Comparison of ENCODE assay signal across 12 mouse cellular contexts in genomic region chr10:60801168-60801897, GRCm38 (mm10). TPM values are rescaled to one million over a fixed set of nuclear protein-coding genes. Genes with fewer than 3 reads are reported as not detected.
A peak's percentile ranks its signal among the peaks of the same experiment; 100 is the strongest.
DNase-seq lines count a peak whose midpoint lies in the region; ATAC-seq and TF ChIP-seq lines count a peak whose summit lies in the region.
"Had no signal": no experiment of that assay in that cellular context is flagged by ENCODE, and none has a peak within 500 bp of the region (broad histone marks: within the 10 kb centered on the region; RNA-seq: fewer than 3 reads in every experiment).

No protein-coding gene starts in this region.

- 31% methylated on average over 11 of the region's 11 CpGs for WGBS in heart, embryonic 12.5 days
- 35% methylated on average over 11 of the region's 11 CpGs for WGBS in lung, embryonic 14.5 days
- WGBS in lung, adult 2 months: 28% methylated on average over 11 of the region's 11 CpGs
- 26% methylated on average over 11 of the region's 11 CpGs for WGBS in heart, embryonic 16.5 days
- WGBS in stomach, postnatal 0 days: 36% methylated on average over 11 of the region's 11 CpGs

- no peaks in the 10 kb centered on the region for H3K9me3 ChIP-seq in heart, embryonic 12.5 days (replicated peaks)
- no peaks in the 10 kb centered on the region for H3K9me3 ChIP-seq in lung, embryonic 14.5 days (ENCODE audit: low read depth, low read length)
- H3K9me3 ChIP-seq in heart, embryonic 16.5 days (replicated peaks; ENCODE audit: control insufficient read depth, low read length): no peaks in the 10 kb centered on the region
- H3K9me3 ChIP-seq in stomach, postnatal 0 days (ENCODE audit: control insufficient read depth, low read length): no peaks in the 10 kb centered on the region
- H3K9me3 ChIP-seq: limb, embryonic 12.5 days had no signal

- DNase-seq in heart, adult 8-10 months (ENCODE audit: low spot score): no peak
- no peak for DNase-seq in lung, embryonic 14.5 days
- DNase-seq in lung, adult 2 months: no peak
- no peak for DNase-seq in stomach, postnatal 0 days (ENCODE audit: low spot score)
- DNase-seq in natural killer cell, adult 2 months (ENCODE audit: low spot score in 2 of 2): no peak
- DNase-seq: adrenal gland, adult 2 months; cerebellum, adult 2 months; right cerebral cortex, postnatal 25 days had no signal

- no peak for ATAC-seq in heart, embryonic 12.5 days (ENCODE audit: insufficient number of reproducible peaks, low FRiP score)
- no peak for ATAC-seq in lung, embryonic 14.5 days (ENCODE audit: insufficient read depth)
- no peak for ATAC-seq in heart, embryonic 16.5 days (replicated peaks; ENCODE audit: extremely low read depth, insufficient read depth, low FRiP score)
- ATAC-seq in stomach, postnatal 0 days (ENCODE audit: low FRiP score, low TSS enrichment): no peak
- ATAC-seq: intestine, embryonic 16.5 days had no signal

- H3K27ac ChIP-seq in heart, embryonic 12.5 days (ENCODE audit: poor library complexity, severe bottlenecking): peak overlapping the region; percentile 53
- no peak overlapping the region for H3K27ac ChIP-seq in lung, embryonic 14.5 days (ENCODE audit: low read depth)
- H3K27ac ChIP-seq in heart, embryonic 16.5 days (ENCODE audit: low read length): peak overlapping the region; percentile 64
- 0 out of 2 replicates have a peak overlapping the region, but pooled peaks have one; percentile 13 for H3K27ac ChIP-seq in stomach, postnatal 0 days (replicated peaks)

- peak overlapping the region; percentile 12 for H3K4me2 ChIP-seq in heart, embryonic 12.5 days
- H3K4me2 ChIP-seq in lung, embryonic 14.5 days: 0 out of 2 replicates have a peak overlapping the region, but pooled peaks have one; percentile 15
- no peak overlapping the region for H3K4me2 ChIP-seq in heart, embryonic 16.5 days (ENCODE audit: low read depth, low read length)
- no peak overlapping the region for H3K4me2 ChIP-seq in stomach, postnatal 0 days (replicated peaks; ENCODE audit: low read depth)

- no peak for TF ChIP-seq POLR2A in lung, adult 2 months (IDR thresholded peaks at IDR 0.05; ENCODE audit: borderline replicate concordance, extremely low read depth, low read depth, low read length)

- peak overlapping the region; percentile 35; the same call in 1 of the 2 replicates for H3K9ac ChIP-seq in heart, embryonic 12.5 days
- no peak overlapping the region for H3K9ac ChIP-seq in lung, embryonic 14.5 days
- peak overlapping the region; percentile 55 for H3K9ac ChIP-seq in heart, embryonic 16.5 days (ENCODE audit: low read length)
- no peak overlapping the region for H3K9ac ChIP-seq in stomach, postnatal 0 days (ENCODE audit: low read length)

- peaks cover 2% of the 10 kb centered on the region; the same call in 1 of the 2 replicates for H3K36me3 ChIP-seq in heart, embryonic 12.5 days
- H3K36me3 ChIP-seq in lung, embryonic 14.5 days (ENCODE audit: insufficient read depth): no peaks in the 10 kb centered on the region
- no peaks in the 10 kb centered on the region for H3K36me3 ChIP-seq in heart, embryonic 16.5 days (ENCODE audit: control insufficient read depth, insufficient read depth)
- H3K36me3 ChIP-seq in stomach, postnatal 0 days (ENCODE audit: control insufficient read depth, insufficient read depth, low read length): no peaks in the 10 kb centered on the region
- H3K36me3 ChIP-seq: limb, embryonic 12.5 days had no signal

- peaks cover 98% of the 10 kb centered on the region for H3K4me1 ChIP-seq in heart, embryonic 12.5 days (replicated peaks)
- H3K4me1 ChIP-seq in lung, embryonic 14.5 days (ENCODE audit: insufficient read depth): peaks cover 33% of the 10 kb centered on the region
- H3K4me1 ChIP-seq in lung, adult 2 months (ENCODE audit: control insufficient read depth, insufficient read depth, low read length): peaks cover 5% of the 10 kb centered on the region; the same call in 1 of the 2 replicates
- H3K4me1 ChIP-seq in heart, embryonic 16.5 days (ENCODE audit: control insufficient read depth, insufficient read depth, low read length): peaks cover 75% of the 10 kb centered on the region
- peaks cover 5% of the 10 kb centered on the region; the same call in 1 of the 2 replicates for H3K4me1 ChIP-seq in stomach, postnatal 0 days (replicated peaks; ENCODE audit: control insufficient read depth, insufficient read depth)

- no peak for TF ChIP-seq EP300 in stomach, postnatal 0 days (optimal IDR thresholded peaks at IDR 0.05)

- no peak overlapping the region for H3K4me3 ChIP-seq in heart, embryonic 12.5 days
- no peak overlapping the region for H3K4me3 ChIP-seq in lung, embryonic 14.5 days (ENCODE audit: low read depth, low read length)
- no peak overlapping the region for H3K4me3 ChIP-seq in lung, adult 2 months (replicated peaks; ENCODE audit: extremely low read depth, low read depth, low read length)
- no peak overlapping the region for H3K4me3 ChIP-seq in heart, embryonic 16.5 days (ENCODE audit: low read length)
- no peak overlapping the region for H3K4me3 ChIP-seq in stomach, postnatal 0 days (ENCODE audit: low read depth, low read length)
- H3K4me3 ChIP-seq: limb, embryonic 12.5 days had no signal

- H3K27me3 ChIP-seq in heart, embryonic 12.5 days (replicated peaks): no peaks in the 10 kb centered on the region
- no peaks in the 10 kb centered on the region for H3K27me3 ChIP-seq in lung, embryonic 14.5 days (ENCODE audit: insufficient read depth, low read length)
- no peaks in the 10 kb centered on the region for H3K27me3 ChIP-seq in heart, embryonic 16.5 days (ENCODE audit: control insufficient read depth, insufficient read depth, low read length)
- H3K27me3 ChIP-seq in stomach, postnatal 0 days (ENCODE audit: control insufficient read depth, insufficient read depth, low read length): no peaks in the 10 kb centered on the region
- H3K27me3 ChIP-seq: limb, embryonic 12.5 days had no signal

- no peak for TF ChIP-seq CTCF in lung, embryonic 14.5 days (IDR thresholded peaks at IDR 0.05; ENCODE audit: low read depth)
- no peak for TF ChIP-seq CTCF in lung, adult 2 months (IDR thresholded peaks at IDR 0.05; ENCODE audit: insufficient read depth, low read length)
- TF ChIP-seq CTCF in stomach, postnatal 0 days (IDR thresholded peaks at IDR 0.05; ENCODE audit: low read depth): no peak

RNA-seq across cellular contexts. Expression of gene Unc5b, which starts 30.0 kb away (rescaled TPM):
- polyA plus RNA-seq in heart, embryonic 12.5 days (2016; fragmentation: Nextera tagmentation; extraction: Ambion mirVana): 18.4 and 18.7 TPM in 2 replicates
- 10 to 100 TPM in 3 of 4 experiments, 1 to 10 TPM in 1; 9.6 to 14.5 (median 12.0) TPM for total RNA-seq in heart, adult 8-10 months (2022)
- 6.6 TPM in 2 replicates for polyA plus RNA-seq in lung, embryonic 14.5 days (2014; fragmentation: Nextera tagmentation; extraction: Ambion mirVana)
- 13.4 and 16.8 TPM in 2 replicates for polyA plus RNA-seq in lung, adult 2 months (2012; rRNA removed)
- polyA plus RNA-seq in heart, embryonic 16.5 days (2015; fragmentation: Nextera tagmentation; extraction: Ambion mirVana): 10.0 and 12.5 TPM in 2 replicates
- polyA plus RNA-seq in stomach, postnatal 0 days (2015; fragmentation: Nextera tagmentation; extraction: Ambion mirVana): 3.8 and 4.1 TPM in 2 replicates

RNA-seq across cellular contexts. Expression of gene Slc29a3, which starts 48.7 kb away (rescaled TPM):
- 5.6 and 6.8 TPM in 2 replicates for polyA plus RNA-seq in heart, embryonic 12.5 days (2016; fragmentation: Nextera tagmentation; extraction: Ambion mirVana)
- 1 to 10 TPM; 3.5 to 4.9 (median 3.8) TPM for total RNA-seq in heart, adult 8-10 months (2022)
- polyA plus RNA-seq in lung, embryonic 14.5 days (2014; fragmentation: Nextera tagmentation; extraction: Ambion mirVana): 7.4 and 9.0 TPM in 2 replicates
- polyA plus RNA-seq in lung, adult 2 months (2012; rRNA removed): 8.0 and 10.0 TPM in 2 replicates
- 6.6 and 8.0 TPM in 2 replicates for polyA plus RNA-seq in heart, embryonic 16.5 days (2015; fragmentation: Nextera tagmentation; extraction: Ambion mirVana)
- polyA plus RNA-seq in stomach, postnatal 0 days (2015; fragmentation: Nextera tagmentation; extraction: Ambion mirVana): 3.4 and 5.8 TPM in 2 replicates

Comparison
In these comparisons a context has a peak if more than half of its experiments do, and no peak if none do; other contexts are left out.
1. H3K4me2 ChIP-seq: peak in heart, embryonic 12.5 days (single experiment) and lung, embryonic 14.5 days (single experiment); none in heart, embryonic 16.5 days (single experiment) and stomach, postnatal 0 days (single experiment).
2. H3K9ac ChIP-seq: peak in heart, embryonic 12.5 days (single experiment) and heart, embryonic 16.5 days (single experiment); none in lung, embryonic 14.5 days (single experiment) and stomach, postnatal 0 days (single experiment).